Mouse (Mus musculus): ENCODE measurements around the gene Ankrd65.
"Not testable (repeated sequence)": the region's sequence is repeated elsewhere in the genome, so short reads cannot be mapped to it uniquely, and the experiment has no call there.

The Ankrd65 gene

GRCm38 (mm10) chr4:155790021-155790489, at the start of gene Ankrd65:
TSS of gene Ankrd65 (plus strand) at chr4:155790439.
- no peak for DNase-seq (ENCODE audit: low spot score in 2 of 2)

- not testable (repeated sequence) for DNase-seq (ENCODE audit: low spot score in 2 of 2)
These were observed 49.6 kb upstream of the Ankrd65 start for GRCm38 (mm10) chr4:155740681-155741080.

- no peak for DNase-seq (ENCODE audit: low spot score in 2 of 2)
These were observed 47.6 kb upstream of the Ankrd65 start for GRCm38 (mm10) chr4:155742684-155743083.

GRCm38 (mm10) chr4:155744474-155744873, 45.8 kb upstream of the Ankrd65 start:
- no peak for DNase-seq (ENCODE audit: low spot score in 2 of 2)

- no peak for DNase-seq (ENCODE audit: low spot score in 2 of 2)
These were observed 45.1 kb upstream of the Ankrd65 start for GRCm38 (mm10) chr4:155745136-155745535.

GRCm38 (mm10) chr4:155746036-155746548, 44.1 kb upstream of the Ankrd65 start:
- no peak for DNase-seq (ENCODE audit: low spot score in 2 of 2)

GRCm38 (mm10) chr4:155746575-155747490, 43.4 kb upstream of the Ankrd65 start:
- DNase-seq (ENCODE audit: low spot score in 2 of 2) = no peak

GRCm38 (mm10) chr4:155757011-155757410, 33.2 kb upstream of the Ankrd65 start:
- DNase-seq (ENCODE audit: low spot score in 2 of 2) = no peak

- no peak for DNase-seq (ENCODE audit: low spot score in 2 of 2)
These were observed 30.2 kb upstream of the Ankrd65 start for GRCm38 (mm10) chr4:155759862-155760612.

- DNase-seq (ENCODE audit: low spot score in 2 of 2) = peak; percentile 93 to 98
These were observed 29.5 kb upstream of the Ankrd65 start, which contains the start of gene Atad3a for GRCm38 (mm10) chr4:155760613-155761355. TSS of gene Atad3a (minus strand) at chr4:155761093.

- no peak for DNase-seq (ENCODE audit: low spot score in 2 of 2)
These were observed 28.7 kb upstream of the Ankrd65 start for GRCm38 (mm10) chr4:155761356-155762099.

GRCm38 (mm10) chr4:155762357-155762756, 27.9 kb upstream of the Ankrd65 start:
- DNase-seq (ENCODE audit: low spot score in 2 of 2) = no peak

GRCm38 (mm10) chr4:155769496-155769879, 20.8 kb upstream of the Ankrd65 start:
- no peak for DNase-seq (ENCODE audit: low spot score in 2 of 2)

- DNase-seq (ENCODE audit: low spot score in 2 of 2) = peak; percentile 93 to 95
These were observed 20.2 kb upstream of the Ankrd65 start for GRCm38 (mm10) chr4:155769880-155770512.

GRCm38 (mm10) chr4:155770626-155771025, 19.6 kb upstream of the Ankrd65 start:
- DNase-seq (ENCODE audit: low spot score in 2 of 2) = no peak

- DNase-seq (ENCODE audit: low spot score in 2 of 2) = no peak
These were observed 18.5 kb upstream of the Ankrd65 start for GRCm38 (mm10) chr4:155771706-155772105.

- no peak for DNase-seq (ENCODE audit: low spot score in 2 of 2)
These were observed 17.5 kb upstream of the Ankrd65 start for GRCm38 (mm10) chr4:155772786-155773185.

GRCm38 (mm10) chr4:155773335-155774078, 16.7 kb upstream of the Ankrd65 start:
- no peak for DNase-seq (ENCODE audit: low spot score in 2 of 2)

GRCm38 (mm10) chr4:155774280-155774754, 15.9 kb upstream of the Ankrd65 start, which contains the start of gene Vwa1:
TSS of gene Vwa1 (minus strand) at chr4:155774698.
- peak; percentile 53 to 74 for DNase-seq (ENCODE audit: low spot score in 2 of 2)

All from cerebellum, postnatal 4 days (tissue).